Mouse (Mus musculus): ENCODE measurements around the gene Cym.

Cym gene

GRCm38 (mm10) chr3:107221608-107222007 lies at the start of gene Cym:
Gene Cym (minus strand): TSS chr3:107221732.
- no peak for DNase-seq (ENCODE audit: low spot score)

- no peak for DNase-seq (ENCODE audit: low spot score)
These were observed 45.3 kb upstream of the Cym start for GRCm38 (mm10) chr3:107266814-107267345.

- no peak for DNase-seq (ENCODE audit: low spot score)
These were observed 40.3 kb upstream of the Cym start for GRCm38 (mm10) chr3:107261851-107262165.

GRCm38 (mm10) chr3:107260956-107261850 lies 39.7 kb upstream of the Cym start:
- DNase-seq (ENCODE audit: low spot score), result no peak

- DNase-seq (ENCODE audit: low spot score), result no peak
These were observed 36.4 kb upstream of the Cym start for GRCm38 (mm10) chr3:107257924-107258323.

GRCm38 (mm10) chr3:107256724-107257123 lies 35.2 kb upstream of the Cym start:
- DNase-seq (ENCODE audit: low spot score), result no peak

GRCm38 (mm10) chr3:107255992-107256391 lies 34.5 kb upstream of the Cym start:
- no peak for DNase-seq (ENCODE audit: low spot score)

- DNase-seq (ENCODE audit: low spot score), result no peak
These were observed 32.4 kb upstream of the Cym start for GRCm38 (mm10) chr3:107253925-107254324.

- no peak for DNase-seq (ENCODE audit: low spot score)
These were observed 30.5 kb upstream of the Cym start for GRCm38 (mm10) chr3:107252035-107252434.

- DNase-seq (ENCODE audit: low spot score), result no peak
These were observed 28.8 kb upstream of the Cym start for GRCm38 (mm10) chr3:107250320-107250719.

GRCm38 (mm10) chr3:107249042-107249441 lies 27.5 kb upstream of the Cym start:
- DNase-seq (ENCODE audit: low spot score), result no peak

- DNase-seq (ENCODE audit: low spot score), result no peak
These were observed 25.3 kb upstream of the Cym start for GRCm38 (mm10) chr3:107246876-107247275.

GRCm38 (mm10) chr3:107241389-107242094 lies 20.0 kb upstream of the Cym start:
- no peak for DNase-seq (ENCODE audit: low spot score)

- no peak for DNase-seq (ENCODE audit: low spot score)
These were observed 18.1 kb upstream of the Cym start, which contains the start of gene Prok1 for GRCm38 (mm10) chr3:107239607-107240006. Gene Prok1 (minus strand): TSS chr3:107239707.

- no peak for DNase-seq (ENCODE audit: low spot score)
These were observed 17.0 kb upstream of the Cym start for GRCm38 (mm10) chr3:107238471-107238980.

GRCm38 (mm10) chr3:107238051-107238450 lies 16.5 kb upstream of the Cym start:
- DNase-seq (ENCODE audit: low spot score), result no peak

GRCm38 (mm10) chr3:107233945-107234344 lies 12.4 kb upstream of the Cym start:
- no peak for DNase-seq (ENCODE audit: low spot score)

GRCm38 (mm10) chr3:107233351-107233813 lies 11.8 kb upstream of the Cym start:
- peak; percentile 57 for DNase-seq (ENCODE audit: low spot score)

- DNase-seq (ENCODE audit: low spot score), result no peak
These were observed 9.7 kb upstream of the Cym start for GRCm38 (mm10) chr3:107231202-107231601.

GRCm38 (mm10) chr3:107230527-107230926 lies 9.0 kb upstream of the Cym start, which contains the start of gene A630076J17Rik:
Gene A630076J17Rik (plus strand): TSS chr3:107230614.
- DNase-seq (ENCODE audit: low spot score), result no peak

- DNase-seq (ENCODE audit: low spot score), result no peak
These were observed 8.3 kb upstream of the Cym start for GRCm38 (mm10) chr3:107229822-107230221.

- DNase-seq (ENCODE audit: low spot score), result no peak
These were observed 7.7 kb upstream of the Cym start for GRCm38 (mm10) chr3:107229221-107229620.

GRCm38 (mm10) chr3:107225820-107226219 lies 4.3 kb upstream of the Cym start:
- no peak for DNase-seq (ENCODE audit: low spot score)

Data from spleen, adult 12 weeks (tissue).